Mouse (Mus musculus) heart, postnatal 0 days (tissue): ENCODE data around the gene 9430038I01Rik.

ENCODE experiments used
- CTCF ChIP-seq: IDR thresholded peaks from 2 replicates; pipeline ENCODE4 v1.5.1; 2016; ENCODE audit warnings: antibody characterized with exemption, control low read depth, low read depth
- EP300 ChIP-seq: IDR thresholded peaks from 2 replicates; pipeline ENCODE4 v1.6.1; 2016; ENCODE audit warnings: antibody characterized with exemption, low read depth

DNA sequence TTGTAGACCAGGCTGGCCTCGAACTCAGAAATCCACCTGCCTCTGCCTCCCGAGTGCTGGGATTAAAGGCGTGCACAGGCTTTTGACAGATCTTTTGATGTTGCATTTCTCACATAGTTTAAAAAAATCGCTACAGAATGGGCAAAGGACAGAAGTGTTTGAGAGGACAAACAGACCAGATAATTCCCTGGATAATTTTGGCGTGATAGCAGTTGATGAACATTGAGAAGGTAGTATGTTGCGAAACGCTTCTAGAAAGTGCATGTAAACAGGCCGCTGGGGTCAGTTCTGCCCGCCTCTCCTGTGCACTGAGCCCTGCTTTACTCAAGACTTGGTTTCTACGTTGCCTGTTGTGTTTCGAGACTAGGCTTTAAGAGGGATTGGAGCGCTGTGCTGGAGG lies 34.8 kb upstream of the 9430038I01Rik start:
- TF ChIP-seq CTCF (no peak), EP300 (no peak)
